Mouse (Mus musculus) liver, postnatal 0 days (tissue): ENCODE data around the gene Fbxl5. TPM values are rescaled to one million over a fixed set of nuclear protein-coding genes. Genes with fewer than 3 reads are reported as not detected.
A peak's percentile ranks its signal among the peaks of the same experiment; 100 is the strongest.

Source experiments
- ATAC-seq: fragments of 200-750 bp; cut with Nextera tagmentation; 2 replicates; pipeline ENCODE4 v1.8.0; 2017; ENCODE audit warnings: mild to moderate bottlenecking, moderate library complexity
- DNase-seq: peaks from one replicate; pipeline ENCODE4 v3.0.0-alpha.2; 2016
- H3K27ac ChIP-seq: fragments of 300-500 bp; sonication (generic); 2 replicates; pipeline ENCODE4 v1.5.1; 2014; ENCODE audit warnings: antibody characterized with exemption, moderate library complexity, mild to moderate bottlenecking, low read depth
- H3K27me3 ChIP-seq: fragments of 300-500 bp; sonication (generic); 2 replicates; pipeline ENCODE4 v1.6.1; 2014; ENCODE audit warnings: low read length, control low read depth, mixed read lengths; ENCODE audit not compliant: insufficient read depth
- H3K36me3 ChIP-seq: fragments of 300-500 bp; sonication (generic); replicated peaks from 2 replicates; pipeline ENCODE4 v1.6.1; 2014; ENCODE audit warnings: mild to moderate bottlenecking, control low read depth, low read length, moderate library complexity, mixed read lengths; ENCODE audit not compliant: insufficient read depth
- H3K4me1 ChIP-seq: fragments of 300-500 bp; sonication (generic); 2 replicates; pipeline ENCODE4 v1.6.1; 2014; ENCODE audit warnings: antibody characterized with exemption, mild to moderate bottlenecking, control low read depth; ENCODE audit not compliant: insufficient read depth
- H3K4me2 ChIP-seq: fragments of 300-500 bp; sonication (generic); 2 replicates; pipeline ENCODE4 v1.6.1; 2014; ENCODE audit warnings: low read depth, mild to moderate bottlenecking, low read length, moderate library complexity, mixed read lengths
- H3K4me3 ChIP-seq: fragments of 300-500 bp; sonication (generic); 2 replicates; pipeline ENCODE4 v1.5.1; 2014; ENCODE audit warnings: low read depth, low read length
- H3K9ac ChIP-seq: fragments of 300-500 bp; sonication (generic); replicated peaks from 2 replicates; pipeline ENCODE4 v1.6.1; 2014; ENCODE audit warnings: mild to moderate bottlenecking, moderate library complexity
- H3K9me3 ChIP-seq: fragments of 300-500 bp; sonication (generic); 2 replicates; pipeline ENCODE4 v1.6.1; 2016; ENCODE audit warnings: mild to moderate bottlenecking, control low read depth, low read length, mixed read lengths
- CTCF ChIP-seq: sonication (generic); IDR thresholded peaks from 2 replicates; pipeline ENCODE4 v1.5.1; 2016; ENCODE audit warnings: antibody characterized with exemption, low read depth
- EP300 ChIP-seq: IDR thresholded peaks from 2 replicates; pipeline ENCODE4 v1.6.1; 2016; ENCODE audit warnings: antibody characterized with exemption, low read depth, mild to moderate bottlenecking
- WGBS: fragments of 180-500 bp; shearing (Covaris S2); extraction: QIAGEN DNeasy Blood & Tissue Kit; methylation state at CpG from one replicate; pipeline ENCODE4 v1.1.7; 2014; ENCODE audit not compliant: insufficient replicate concordance; 5-methylcytosine and 5-hydroxymethylcytosine counted together
- polyA plus RNA-seq: library from polyadenylated mRNA; unstranded; fragments of >200 nt; fragmentation: Nextera tagmentation; extraction: Ambion mirVana; gene quantifications from 2 replicates; pipeline ENCODE4 v1.2.1, GENCODE M21; 2015

The Fbxl5 gene
- polyA plus RNA-seq, 1 experiment from 2014 or later = 15.9 TPM

- H3K27ac ChIP-seq = no peak overlapping the region
- TF ChIP-seq CTCF = no peak
- no peak for TF ChIP-seq EP300
- no peak overlapping the region for H3K4me3 ChIP-seq
- no peaks in the 10 kb centered on the region for H3K36me3 ChIP-seq
- ATAC-seq (no peak), DNase-seq (no peak)
- H3K9ac ChIP-seq = no peak overlapping the region
- no peaks in the 10 kb centered on the region; the same call in 1 of the 2 replicates for H3K4me1 ChIP-seq
- no peaks in the 10 kb centered on the region for H3K27me3 ChIP-seq
- no peak overlapping the region for H3K4me2 ChIP-seq
- peaks cover 2% of the 10 kb centered on the region; the same call in 1 of the 2 replicates for H3K9me3 ChIP-seq
These were observed 26.1 kb upstream of the Fbxl5 start for GRCm38 (mm10) chr5:43847555-43847954.

DNA sequence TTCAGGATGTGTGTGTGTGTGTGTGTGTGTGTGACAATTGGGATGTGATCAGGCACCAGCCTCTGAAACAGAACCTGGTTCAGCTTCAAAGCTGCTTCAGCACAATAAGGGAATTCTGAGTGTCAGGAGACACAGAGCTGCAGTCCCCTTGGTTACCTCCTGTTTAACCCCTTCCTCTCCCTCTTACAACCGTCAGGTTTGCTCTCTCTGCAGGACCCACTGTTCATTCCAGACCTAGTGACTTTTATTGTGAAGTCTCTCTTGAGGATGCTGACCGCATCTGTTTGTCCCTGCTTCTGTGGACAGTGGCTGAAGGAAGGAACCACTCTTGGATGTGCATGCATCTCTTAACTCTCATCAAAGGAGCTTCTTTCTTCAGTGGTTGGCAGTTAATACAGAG is 24.8 kb upstream of the Fbxl5 start:
- Histone ChIP-seq H3K4me1 (no peaks in the 10 kb centered on the region), H3K9me3 (peaks cover 2% of the 10 kb centered on the region; the same call in 1 of the 2 replicates), H3K4me3 (no peak overlapping the region), H3K27ac (no peak overlapping the region), H3K4me2 (no peak overlapping the region), H3K27me3 (no peaks in the 10 kb centered on the region), H3K36me3 (no peaks in the 10 kb centered on the region), H3K9ac (no peak overlapping the region)
- 45% methylated on average over 2 of the region's 2 CpGs for WGBS
- ATAC-seq (no peak), DNase-seq (no peak)
- TF ChIP-seq CTCF (no peak), EP300 (no peak)

DNA sequence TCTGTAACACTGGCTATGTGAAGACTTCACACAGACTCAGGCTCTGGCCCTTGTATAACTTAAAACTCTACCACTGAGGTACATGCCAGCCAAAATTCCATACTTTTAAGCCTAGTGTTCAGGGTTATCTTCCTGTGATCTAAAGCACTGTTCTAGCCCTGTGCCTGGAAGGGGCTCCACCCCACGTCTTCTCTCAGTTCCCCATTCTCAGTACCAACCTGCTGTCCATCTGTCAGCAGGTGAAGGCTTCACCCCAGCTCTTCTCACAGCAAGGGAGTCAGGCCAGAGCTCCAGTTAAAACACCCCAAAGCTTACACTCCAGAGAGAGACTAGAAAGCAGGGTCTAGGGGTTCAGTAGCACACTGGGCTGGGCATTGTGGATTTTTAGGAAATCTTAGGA is 24.2 kb upstream of the Fbxl5 start:
- H3K27ac ChIP-seq = no peak overlapping the region
- H3K9ac ChIP-seq = no peak overlapping the region
- 61% methylated on average over 1 of the region's 1 CpGs for WGBS
- H3K4me1 ChIP-seq = no peaks in the 10 kb centered on the region
- H3K27me3 ChIP-seq = no peaks in the 10 kb centered on the region
- TF ChIP-seq EP300 (no peak), CTCF (no peak)
- DNase-seq (no peak), ATAC-seq (no peak)
- H3K9me3 ChIP-seq = peaks cover 2% of the 10 kb centered on the region; the same call in 1 of the 2 replicates
- H3K36me3 ChIP-seq = no peaks in the 10 kb centered on the region
- no peak overlapping the region for H3K4me3 ChIP-seq
- no peak overlapping the region for H3K4me2 ChIP-seq

GRCm38 (mm10) chr5:43845083-43845482 is 23.6 kb upstream of the Fbxl5 start:
- no peak for DNase-seq
- H3K4me1 ChIP-seq = no peaks in the 10 kb centered on the region
- H3K27me3 ChIP-seq = no peaks in the 10 kb centered on the region
- no peak overlapping the region for H3K4me3 ChIP-seq
- no peak overlapping the region for H3K27ac ChIP-seq
- 84% methylated on average over 5 of the region's 5 CpGs for WGBS
- ATAC-seq = no peak
- H3K9ac ChIP-seq = no peak overlapping the region
- TF ChIP-seq CTCF (no peak), EP300 (no peak)
- peaks cover 2% of the 10 kb centered on the region; the same call in 1 of the 2 replicates for H3K9me3 ChIP-seq
- no peak overlapping the region for H3K4me2 ChIP-seq
- H3K36me3 ChIP-seq = no peaks in the 10 kb centered on the region

- no peaks in the 10 kb centered on the region for H3K27me3 ChIP-seq
- no peaks in the 10 kb centered on the region for H3K36me3 ChIP-seq
- no peak overlapping the region for H3K27ac ChIP-seq
- no peak overlapping the region for H3K4me2 ChIP-seq
- no peak overlapping the region for H3K9ac ChIP-seq
- no peak overlapping the region for H3K4me3 ChIP-seq
- 75% methylated on average over 3 of the region's 3 CpGs for WGBS
- H3K4me1 ChIP-seq = no peaks in the 10 kb centered on the region
- DNase-seq (no peak), ATAC-seq (no peak)
- H3K9me3 ChIP-seq = peaks cover 2% of the 10 kb centered on the region; the same call in 1 of the 2 replicates
- no peak for TF ChIP-seq CTCF
- TF ChIP-seq EP300 = no peak
These were observed 21.2 kb upstream of the Fbxl5 start for GRCm38 (mm10) chr5:43842576-43843155.

DNA sequence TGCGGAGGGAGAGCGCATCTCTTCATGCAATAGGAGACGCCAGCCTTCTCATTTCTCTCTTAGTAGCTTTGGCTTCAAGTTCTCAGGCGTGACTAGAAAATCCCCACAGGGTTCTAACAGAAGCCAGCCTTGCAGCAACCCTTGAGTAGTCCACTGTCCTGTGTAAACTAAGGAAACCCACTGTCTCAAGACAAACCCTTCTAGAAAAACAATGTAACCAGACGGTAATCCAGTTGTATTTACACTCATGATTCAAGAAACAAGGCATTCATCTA is 20.5 kb upstream of the Fbxl5 start:
- H3K9ac ChIP-seq = no peak overlapping the region
- peak overlapping the region; percentile 29 for H3K4me3 ChIP-seq
- no peaks in the 10 kb centered on the region for H3K36me3 ChIP-seq
- WGBS = 67% methylated on average over 5 of the region's 5 CpGs
- TF ChIP-seq CTCF = no peak
- no peak for TF ChIP-seq EP300
- DNase-seq = no peak
- no peaks in the 10 kb centered on the region for H3K4me1 ChIP-seq
- peaks cover 2% of the 10 kb centered on the region; the same call in 1 of the 2 replicates for H3K9me3 ChIP-seq
- H3K27me3 ChIP-seq = no peaks in the 10 kb centered on the region
- H3K4me2 ChIP-seq = peak overlapping the region; percentile 62
- no peak for ATAC-seq
- peak overlapping the region; percentile 25; the same call in 1 of the 2 replicates for H3K27ac ChIP-seq
